Mouse (Mus musculus) heart, adult 2 months (tissue): ENCODE results near the gene 1700011L22Rik.

Experiments used
- CTCF ChIP-seq: fragments of 200-600 bp; IDR thresholded peaks from 2 replicates; pipeline ENCODE4 v1.8.1; 2022; ENCODE audit warnings: antibody characterized with exemption, mild to moderate bottlenecking, moderate library complexity
- EP300 ChIP-seq: fragments of 200-500 bp; IDR thresholded peaks from 2 replicates; pipeline ENCODE4 v1.6.1; 2011; ENCODE audit warnings: low read depth, low read length, control low read depth; ENCODE audit not compliant: insufficient read depth
- POLR2A ChIP-seq: fragments of 200-500 bp; IDR thresholded peaks from 2 replicates; pipeline ENCODE4 v1.6.1; 2011; ENCODE audit warnings: mild to moderate bottlenecking, low read depth, low read length, control low read depth; ENCODE audit not compliant: insufficient read depth

GRCm38 (mm10) chr8:79274940-79275339 lies 26.6 kb upstream of the 1700011L22Rik start:
- TF ChIP-seq CTCF (no peak), POLR2A (no peak), EP300 (no peak)
